Mouse (Mus musculus): ENCODE measurements around the gene Ly6g5b.

DNA sequence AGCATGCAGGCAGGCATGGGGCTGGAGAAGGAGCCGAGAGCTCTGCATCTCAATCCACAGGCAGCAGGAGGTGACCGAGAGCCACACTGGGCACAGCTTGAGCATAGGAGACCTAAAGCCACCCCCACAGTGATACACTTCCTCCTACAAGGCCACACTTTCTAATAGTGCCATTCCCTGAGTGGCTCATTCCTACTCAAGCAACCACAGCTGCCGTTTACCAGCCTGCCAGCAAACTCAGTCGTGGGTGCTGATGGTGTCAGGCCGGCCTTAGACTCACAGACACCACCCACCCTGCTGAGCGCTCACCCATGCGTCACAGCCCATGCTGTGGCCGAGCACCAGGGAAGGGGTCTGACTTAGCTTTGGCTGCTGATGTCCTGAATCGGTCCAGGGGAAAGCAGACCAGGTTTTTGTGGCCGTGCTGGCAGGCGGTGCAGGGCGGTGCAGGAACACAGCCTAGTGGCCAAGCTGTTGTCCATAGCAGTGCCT, 18.0 kb downstream of the Ly6g5b start:
- no peak for TF ChIP-seq CTCF (IDR thresholded peaks at IDR 0.05; ENCODE audit: low read depth, low read length)
- TF ChIP-seq TAL1 (conservative IDR thresholded peaks at IDR 0.05; ENCODE audit: low read depth, low read length), result no peak
- TF ChIP-seq GATA1 (IDR thresholded peaks at IDR 0.05; ENCODE audit: borderline replicate concordance, low read length), result no peak

Measured in G1E (cell line).